Mouse (Mus musculus) gastrocnemius, adult 18-20 months (tissue): ENCODE data around the gene 2310046K23Rik. TPM values are rescaled to one million over a fixed set of nuclear protein-coding genes. Genes with fewer than 3 reads are reported as not detected.
"Not testable (repeated sequence)": the region's sequence is repeated elsewhere in the genome, so short reads cannot be mapped to it uniquely, and the experiment has no call there.

Experiments
- DNase-seq: peaks from one replicate; pipeline ENCODE4 v3.0.0; 2021; ENCODE audit warnings: low spot score
- long read RNA-seq, 2 experiments: library from polyadenylated mRNA; stranded (forward); transcript quantifications; one replicate each; pipeline ENCODE4 v2.0.0; 2021
- total RNA-seq, 2 experiments: library from RNA; stranded (reverse); gene quantifications; 2 replicates each; pipeline ENCODE4 v1.2.3; 2021

The 2310046K23Rik gene
- not detected for total RNA-seq
- long read RNA-seq, experiment 1: 0 reads
- long read RNA-seq, experiment 2: 0 reads

DNA sequence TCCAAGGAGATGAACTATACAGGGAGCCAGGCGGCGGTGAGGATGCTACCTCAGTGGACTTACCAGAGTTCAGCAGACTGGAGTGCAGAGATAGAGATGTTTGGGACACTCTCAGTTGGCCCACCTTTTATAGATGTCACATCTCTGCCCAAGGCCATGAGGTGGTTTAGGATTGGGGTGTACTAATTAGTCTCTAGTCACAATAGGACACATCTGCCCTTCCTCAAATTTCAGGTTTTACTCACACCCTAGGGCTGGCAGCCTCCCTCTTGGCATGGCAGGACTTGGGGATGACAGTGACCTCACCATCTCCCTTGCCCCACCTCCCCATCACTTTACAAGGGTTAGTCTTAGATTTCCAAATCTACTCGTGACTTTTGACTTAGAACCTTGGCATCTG, at the start of gene 2310046K23Rik:
TSS of gene 2310046K23Rik (minus strand) at position 101 of the 400 bp plus-strand sequence.
- no peak for DNase-seq

DNA sequence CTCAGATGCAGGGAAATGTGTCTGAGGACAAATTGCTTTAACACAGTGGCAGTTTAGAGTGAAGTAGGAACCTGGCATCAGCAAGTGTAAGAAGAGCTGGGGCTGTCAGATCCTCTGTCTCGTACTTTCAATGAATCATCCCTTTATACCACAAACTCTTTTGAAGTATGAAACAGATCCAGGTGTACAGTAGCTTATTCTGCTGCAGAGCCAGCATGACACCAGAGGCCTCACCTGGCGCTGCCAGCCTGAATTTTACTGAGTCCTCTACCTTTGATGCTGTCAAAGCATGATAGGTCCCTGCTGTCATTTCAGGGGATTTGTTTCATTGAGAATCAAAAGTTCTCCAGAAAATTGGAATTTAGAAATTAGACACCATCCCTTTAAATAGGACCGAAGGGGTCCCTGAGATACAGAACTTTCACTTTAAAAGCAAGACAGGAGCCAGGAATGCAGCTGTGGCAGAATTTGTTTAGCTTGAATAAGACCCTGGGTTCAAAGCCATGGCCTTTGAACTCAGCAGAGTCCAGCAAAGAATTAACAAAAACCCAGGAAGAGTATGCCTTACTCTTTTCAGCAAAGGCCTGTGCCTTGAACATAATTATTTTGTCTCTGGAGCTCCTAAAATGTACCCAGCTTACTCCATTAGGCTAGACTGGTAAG, 49.0 kb upstream of the 2310046K23Rik start:
- DNase-seq: no peak

GRCm38 (mm10) chr3:92579508-92579907, 45.2 kb upstream of the 2310046K23Rik start:
- no peak for DNase-seq

- DNase-seq: no peak
These were observed 44.5 kb upstream of the 2310046K23Rik start for GRCm38 (mm10) chr3:92578652-92579413.

- DNase-seq: no peak
These were observed 39.2 kb upstream of the 2310046K23Rik start, which contains the start of gene Ivl for GRCm38 (mm10) chr3:92573449-92574041. Ivl (minus strand) TSS chr3:92573735.

DNA sequence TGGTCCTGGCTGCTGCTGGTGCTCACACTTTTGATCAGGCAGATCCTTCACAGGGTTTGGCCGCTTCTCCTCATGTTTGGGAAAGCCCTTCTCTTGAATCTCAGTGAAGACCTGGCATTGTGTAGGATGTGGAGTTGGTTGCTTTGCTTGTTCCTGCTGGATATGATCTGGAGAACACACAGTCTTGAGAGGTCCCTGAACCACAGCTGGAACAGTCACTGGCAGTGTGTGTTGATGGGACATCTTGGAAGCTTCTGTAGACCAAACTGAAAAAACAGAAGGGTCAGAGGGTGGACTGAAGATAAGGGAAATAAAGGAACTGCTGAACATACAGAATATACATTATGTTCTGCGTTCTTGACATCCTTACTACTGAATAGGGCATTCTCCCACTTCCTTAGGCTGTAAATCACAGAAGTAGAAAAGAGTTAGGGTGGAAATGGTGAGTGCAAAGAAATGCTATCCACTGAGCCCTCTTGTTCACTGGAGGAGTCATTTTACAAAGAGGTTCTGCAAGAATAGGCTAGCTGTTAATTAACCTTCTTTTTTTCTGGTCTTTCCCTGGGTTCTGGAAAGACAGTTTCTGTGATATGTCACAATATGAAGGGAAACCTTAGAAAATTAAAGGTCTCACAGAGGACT, 38.3 kb upstream of the 2310046K23Rik start:
- DNase-seq: no peak

DNA sequence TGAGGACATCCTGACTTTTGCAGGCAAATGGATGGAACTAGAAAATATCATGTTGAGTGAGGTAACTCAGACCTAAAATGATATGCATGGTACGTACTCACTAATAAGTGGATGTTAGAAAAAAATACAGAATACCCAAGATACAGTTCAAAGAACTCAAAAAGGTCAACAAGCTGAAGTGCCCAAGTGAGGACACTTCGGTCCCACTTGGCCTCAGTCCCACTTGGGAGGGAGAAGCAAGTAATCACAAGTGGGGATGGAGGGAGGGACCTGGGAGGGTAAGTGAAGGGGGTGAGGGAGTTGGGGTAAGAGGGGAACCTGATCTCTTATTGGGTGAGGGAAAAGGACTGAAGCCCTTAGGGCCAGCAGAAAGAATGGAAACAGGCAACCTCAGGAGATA, 34.4 kb upstream of the 2310046K23Rik start:
- no peak for DNase-seq

GRCm38 (mm10) chr3:92565418-92565817, 31.1 kb upstream of the 2310046K23Rik start:
- no peak for DNase-seq

GRCm38 (mm10) chr3:92512325-92512724, 22.0 kb downstream of the 2310046K23Rik start:
- no peak for DNase-seq

DNA sequence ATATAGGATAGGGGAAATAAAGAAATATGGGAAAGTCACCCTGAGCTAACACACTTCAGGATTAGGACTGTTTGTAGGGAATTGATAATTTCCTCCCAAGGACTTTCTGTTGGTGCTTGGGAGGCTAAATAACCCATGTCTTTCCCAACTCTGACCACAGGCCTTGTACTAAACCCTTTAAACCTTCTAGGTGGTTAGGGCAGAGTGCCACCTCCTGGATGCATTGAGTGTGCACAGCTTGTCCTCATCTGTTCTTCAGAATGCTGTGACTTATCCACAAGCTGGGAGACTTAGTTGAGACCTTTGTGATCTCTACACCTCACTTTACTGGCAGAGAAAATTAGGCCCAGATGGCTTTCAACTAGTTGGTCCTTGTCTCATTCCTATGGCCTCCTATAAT, 23.5 kb downstream of the 2310046K23Rik start:
- DNase-seq: no peak

DNA sequence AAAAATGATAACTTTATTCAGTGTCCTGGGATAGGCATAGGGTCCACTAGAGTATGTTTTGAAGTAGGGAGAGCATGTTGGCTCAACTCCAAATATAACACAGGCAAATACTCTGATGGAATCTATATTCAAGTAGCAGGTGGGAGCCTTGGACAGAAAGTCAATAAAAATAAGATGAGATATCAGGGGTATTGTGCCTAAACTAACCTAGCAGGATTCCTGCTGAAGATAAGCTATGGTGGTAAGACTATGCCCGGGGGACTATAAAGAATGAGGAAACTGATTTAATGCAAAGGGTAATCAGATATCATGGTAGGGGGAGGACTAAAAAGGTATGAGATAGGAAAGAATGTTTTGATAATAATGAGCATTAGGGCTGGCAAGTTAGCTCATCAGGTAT, 26.1 kb downstream of the 2310046K23Rik start:
- DNase-seq: no peak

- DNase-seq: no peak
These were observed 30.8 kb downstream of the 2310046K23Rik start for GRCm38 (mm10) chr3:92503528-92503927.

- no peak for DNase-seq
These were observed 33.9 kb downstream of the 2310046K23Rik start, which contains the start of gene Sprr4 for GRCm38 (mm10) chr3:92500393-92500792. Sprr4 (minus strand) TSS chr3:92500493.

- DNase-seq: not testable (repeated sequence)
These were observed 44.0 kb downstream of the 2310046K23Rik start for GRCm38 (mm10) chr3:92490262-92490661.

GRCm38 (mm10) chr3:92486307-92486706, 48.0 kb downstream of the 2310046K23Rik start:
- no peak for DNase-seq

DNA sequence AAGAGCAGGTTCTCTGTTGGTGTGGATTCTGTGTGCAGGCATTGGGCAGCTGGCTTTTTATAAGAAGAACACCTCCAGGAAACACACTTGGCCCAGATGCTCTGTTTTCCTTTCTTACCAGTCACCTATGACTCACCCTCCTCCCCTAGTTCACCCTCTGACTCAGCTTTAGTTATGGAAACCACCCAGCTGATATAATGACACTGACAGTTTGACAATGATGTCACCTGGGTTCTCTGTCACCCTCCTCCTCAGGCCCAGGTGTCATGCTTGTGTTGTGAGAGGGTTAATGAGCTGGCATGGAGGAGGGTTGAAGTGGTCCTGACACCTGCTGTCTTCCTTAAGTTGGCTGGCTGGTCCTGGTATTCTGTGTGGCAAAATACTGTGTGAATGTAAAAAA, 48.4 kb downstream of the 2310046K23Rik start, which contains the start of gene Sprr1a:
TSS of gene Sprr1a (minus strand) at position 33 of the 400 bp plus-strand sequence.
- DNase-seq: no peak

Other genes starting within 250 kb of the 2310046K23Rik start
- gene Sprr2a3, start 249.1 kb downstream of the 2310046K23Rik start, total RNA-seq: not detected
- gene Sprr2b, start 217.9 kb downstream of the 2310046K23Rik start, total RNA-seq: not detected
- not detected for gene Sprr2d, start 195.4 kb downstream of the 2310046K23Rik start, total RNA-seq
- gene Sprr2e, start 182.4 kb downstream of the 2310046K23Rik start, total RNA-seq: not detected
- gene Sprr2f, start 169.3 kb downstream of the 2310046K23Rik start, total RNA-seq: not detected
- gene Sprr2h, start 148.8 kb downstream of the 2310046K23Rik start, total RNA-seq: not detected
- gene Sprr2i, start 126.5 kb downstream of the 2310046K23Rik start, total RNA-seq: not detected
- not detected for gene Sprr2j-ps, start 116.4 kb downstream of the 2310046K23Rik start, total RNA-seq
- 1 to 10 TPM; 4.9 to 5.4 TPM for gene Gm9774, start 105.1 kb downstream of the 2310046K23Rik start, total RNA-seq
- gene Sprr2k, start 101.9 kb downstream of the 2310046K23Rik start, total RNA-seq: not detected
- not detected for gene Sprr1b, start 95.7 kb downstream of the 2310046K23Rik start, total RNA-seq
- gene Sprr3, start 75.8 kb downstream of the 2310046K23Rik start, total RNA-seq: not detected
- gene Sprr1a, start 48.6 kb downstream of the 2310046K23Rik start, total RNA-seq: not detected
- not detected for gene Sprr4, start 34.0 kb downstream of the 2310046K23Rik start, total RNA-seq
- gene Ivl, start 39.2 kb upstream of the 2310046K23Rik start, total RNA-seq: not detected
- gene Smcp, start 54.5 kb upstream of the 2310046K23Rik start, total RNA-seq: not detected
- not detected for gene 2210017I01Rik, start 73.0 kb upstream of the 2310046K23Rik start, total RNA-seq
- gene Lce6a, start 87.1 kb upstream of the 2310046K23Rik start, total RNA-seq: not detected
- not detected for gene Lce1a1, start 113.8 kb upstream of the 2310046K23Rik start, total RNA-seq
- gene Lce1b, start 122.4 kb upstream of the 2310046K23Rik start, total RNA-seq: not detected
- not detected for gene Lce1a2, start 135.8 kb upstream of the 2310046K23Rik start, total RNA-seq
- not detected for gene Lce1c, start 144.7 kb upstream of the 2310046K23Rik start, total RNA-seq
- gene Lce1d, start 152.7 kb upstream of the 2310046K23Rik start, total RNA-seq: not detected
- gene Lce1e, start 174.6 kb upstream of the 2310046K23Rik start, total RNA-seq: not detected
- gene Lce1f, start 185.8 kb upstream of the 2310046K23Rik start, total RNA-seq: not detected
- not detected for gene Gm38119, start 204.6 kb upstream of the 2310046K23Rik start, total RNA-seq
- not detected for gene Lce1g, start 217.8 kb upstream of the 2310046K23Rik start, total RNA-seq
- not detected for gene Lce1h, start 230.6 kb upstream of the 2310046K23Rik start, total RNA-seq
- not detected for gene Lce1i, start 244.4 kb upstream of the 2310046K23Rik start, total RNA-seq